Mouse (Mus musculus) erythroblast, embryonic 14.5 days (primary cell): ENCODE measurements around the gene Ccdc85b. TPM values are rescaled to one million over a fixed set of nuclear protein-coding genes. Genes with fewer than 3 reads are reported as not detected.

Experiments used
- H3K27me3 ChIP-seq: 2 replicates; pipeline ENCODE4 v1.6.1; 2012; ENCODE audit warnings: inconsistent platforms; ENCODE audit not compliant: control insufficient read depth
- H3K36me3 ChIP-seq: 2 replicates; pipeline ENCODE4 v1.6.1; 2012; ENCODE audit warnings: mild to moderate bottlenecking, inconsistent platforms; ENCODE audit not compliant: control insufficient read depth
- H3K4me1 ChIP-seq: 2 replicates; pipeline ENCODE4 v1.6.1; 2012; ENCODE audit warnings: inconsistent platforms; ENCODE audit not compliant: control insufficient read depth
- H3K4me3 ChIP-seq: replicated peaks from 2 replicates; pipeline ENCODE3; 2012; ENCODE audit warnings: moderate library complexity, mild to moderate bottlenecking, inconsistent platforms
- H3K9me3 ChIP-seq: 2 replicates; pipeline ENCODE4 v1.6.1; 2012; ENCODE audit warnings: low read length, inconsistent platforms, mixed read lengths; ENCODE audit not compliant: control insufficient read depth
- GATA1 ChIP-seq: IDR thresholded peaks from 2 replicates; pipeline ENCODE4 v1.6.1; 2012; ENCODE audit warnings: low read length, inconsistent platforms, mixed read lengths
- TAL1 ChIP-seq: IDR thresholded peaks from 3 replicates; pipeline ENCODE4 v1.6.1; 2012; ENCODE audit warnings: low read length, inconsistent platforms, mixed read lengths
- polyA plus RNA-seq: library from polyadenylated mRNA; stranded (reverse); fragments of >175 nt; gene quantifications from 2 replicates; pipeline ENCODE4 v1.2.3, GENCODE M21; 2012

Ccdc85b gene
- polyA plus RNA-seq, 1 experiment, result 0.57 TPM

- H3K9me3 ChIP-seq, result peaks cover 9% of the 10 kb centered on the region
- TF ChIP-seq TAL1, result no peak
- TF ChIP-seq GATA1, result no peak
- peak within 1 kb of the TSS; percentile 61 for H3K4me3 ChIP-seq
- H3K4me1 ChIP-seq, result peaks cover 22% of the 10 kb centered on the region
- no peaks in the 10 kb centered on the region for H3K36me3 ChIP-seq
- H3K27me3 ChIP-seq, result peaks cover 72% of the 10 kb centered on the region
Observed at GRCm38 (mm10) chr19:5447515-5448353, 10.0 kb downstream of the Ccdc85b start, which contains the start of gene Fosl1. Gene Fosl1 (plus strand): TSS chr19:5447547.

DNA sequence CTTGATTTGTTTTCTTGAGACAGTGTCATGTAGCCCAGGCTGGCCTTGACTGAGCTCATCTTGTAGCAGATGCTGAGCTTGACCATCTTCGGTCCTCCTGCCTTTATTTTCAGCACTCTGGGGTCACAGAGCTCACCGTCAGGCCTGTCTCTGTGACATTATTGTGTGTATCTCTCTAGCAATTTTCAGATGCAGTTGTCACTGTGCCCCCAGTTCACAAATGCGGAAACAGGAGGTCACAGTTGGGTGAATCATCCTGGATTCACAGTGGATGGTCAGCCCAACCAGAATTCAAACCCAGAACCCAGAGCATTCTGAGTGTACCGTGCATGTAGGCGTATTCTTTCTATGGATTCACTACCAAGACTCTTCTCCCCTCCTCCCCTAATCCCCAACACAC lies 11.9 kb downstream of the Ccdc85b start:
- peaks cover 71% of the 10 kb centered on the region for H3K27me3 ChIP-seq
- TF ChIP-seq GATA1 (no peak), TAL1 (no peak)
- H3K4me1 ChIP-seq, result peaks cover 22% of the 10 kb centered on the region
- H3K9me3 ChIP-seq, result peaks cover 11% of the 10 kb centered on the region
- no peak overlapping the region for H3K4me3 ChIP-seq
- no peaks in the 10 kb centered on the region for H3K36me3 ChIP-seq

- TF ChIP-seq GATA1, result no peak
- TF ChIP-seq TAL1, result no peak
- peaks cover 22% of the 10 kb centered on the region for H3K4me1 ChIP-seq
- no peak overlapping the region for H3K4me3 ChIP-seq
- H3K27me3 ChIP-seq, result peaks cover 66% of the 10 kb centered on the region
- no peaks in the 10 kb centered on the region for H3K36me3 ChIP-seq
- H3K9me3 ChIP-seq, result peaks cover 17% of the 10 kb centered on the region
Observed at GRCm38 (mm10) chr19:5444954-5445353, 12.7 kb downstream of the Ccdc85b start.

DNA sequence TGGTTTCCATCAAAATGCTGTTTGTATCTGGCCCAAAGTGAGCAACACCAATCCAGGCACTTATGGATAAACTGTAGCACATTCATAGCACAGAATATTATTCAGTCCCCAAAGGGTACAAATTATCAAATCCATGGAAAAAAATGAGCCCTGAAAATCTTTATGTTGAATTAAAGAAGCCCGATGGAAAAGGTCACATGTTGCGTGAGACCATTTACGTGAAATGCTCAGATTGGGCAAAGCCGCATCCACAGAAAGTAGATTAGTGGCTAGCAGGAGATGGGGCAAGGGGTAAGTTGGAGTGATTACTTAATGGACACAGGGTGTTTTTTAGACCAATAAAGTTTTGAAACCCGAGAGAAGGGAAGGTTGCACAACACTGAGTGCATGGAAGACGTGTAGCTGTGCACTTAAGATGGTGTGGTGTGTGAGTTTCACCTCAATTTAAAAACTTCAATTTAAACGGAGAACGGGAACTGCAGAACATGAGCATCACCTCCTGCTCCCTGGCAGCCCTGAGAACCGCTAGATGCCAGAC lies 13.3 kb downstream of the Ccdc85b start:
- H3K27me3 ChIP-seq, result peaks cover 61% of the 10 kb centered on the region
- no peak overlapping the region for H3K4me3 ChIP-seq
- TF ChIP-seq TAL1 (no peak), GATA1 (no peak)
- H3K4me1 ChIP-seq, result peaks cover 22% of the 10 kb centered on the region
- H3K36me3 ChIP-seq, result no peaks in the 10 kb centered on the region
- H3K9me3 ChIP-seq, result peaks cover 17% of the 10 kb centered on the region

DNA sequence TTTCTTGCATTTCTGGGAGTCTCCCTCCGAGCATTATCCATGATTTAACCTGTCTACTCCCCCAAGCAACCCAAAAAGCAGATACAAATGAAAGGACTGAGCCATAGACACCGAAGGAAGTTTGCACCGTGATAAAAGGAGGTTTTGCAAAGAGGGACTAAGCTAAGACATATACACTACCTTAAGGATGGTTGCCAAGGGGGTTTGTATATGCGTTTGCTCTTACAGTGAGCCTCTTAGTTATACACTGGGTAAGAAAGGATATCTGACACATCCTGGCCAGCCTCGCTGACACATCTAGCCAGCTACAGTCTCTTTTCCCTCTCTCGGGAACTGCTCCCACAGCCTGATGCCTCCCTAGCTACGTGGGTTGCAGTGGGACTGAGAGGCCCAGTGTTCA lies 23.7 kb downstream of the Ccdc85b start:
- TF ChIP-seq TAL1 (no peak), GATA1 (no peak)
- Histone ChIP-seq H3K9me3 (no peaks in the 10 kb centered on the region), H3K27me3 (peaks cover 16% of the 10 kb centered on the region), H3K4me1 (peaks cover 11% of the 10 kb centered on the region), H3K4me3 (no peak overlapping the region), H3K36me3 (no peaks in the 10 kb centered on the region)

- Histone ChIP-seq H3K4me3 (peak overlapping the region; percentile 45), H3K36me3 (no peaks in the 10 kb centered on the region), H3K9me3 (no peaks in the 10 kb centered on the region), H3K4me1 (peaks cover 11% of the 10 kb centered on the region), H3K27me3 (peaks cover 16% of the 10 kb centered on the region)
- TF ChIP-seq GATA1 (no peak), TAL1 (no peak)
Observed at GRCm38 (mm10) chr19:5432992-5433852, 24.5 kb downstream of the Ccdc85b start.

DNA sequence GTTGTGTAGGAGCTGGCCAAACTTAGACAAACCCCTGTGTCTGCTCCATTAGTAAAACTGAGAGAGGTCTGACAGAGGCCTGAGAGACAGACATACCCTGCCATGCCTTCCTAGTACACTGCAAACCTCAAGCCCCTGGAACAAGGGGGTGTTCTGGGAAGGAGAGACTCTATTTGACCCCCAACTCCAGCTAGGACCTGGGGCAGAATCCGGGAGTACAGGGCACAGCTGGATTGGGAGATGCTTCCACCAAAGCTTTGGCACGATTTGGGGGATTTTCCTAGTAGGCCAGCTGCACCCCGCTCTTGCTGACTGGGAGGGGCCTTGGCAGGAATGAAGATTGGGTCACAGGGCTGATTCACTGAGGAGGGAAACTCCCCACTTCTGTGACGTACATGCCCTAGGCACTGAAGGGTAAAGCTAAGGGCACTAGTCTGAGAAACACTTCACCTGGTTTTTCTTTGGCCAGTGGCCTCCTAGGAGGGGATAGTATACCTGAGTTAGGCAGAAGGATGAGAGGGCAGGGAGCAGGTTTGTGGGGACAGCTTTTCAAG lies 25.7 kb downstream of the Ccdc85b start:
- Histone ChIP-seq H3K27me3 (peaks cover 13% of the 10 kb centered on the region), H3K4me1 (peaks cover 12% of the 10 kb centered on the region), H3K36me3 (peaks cover 5% of the 10 kb centered on the region), H3K4me3 (no peak overlapping the region), H3K9me3 (no peaks in the 10 kb centered on the region)
- no peak for TF ChIP-seq TAL1

DNA sequence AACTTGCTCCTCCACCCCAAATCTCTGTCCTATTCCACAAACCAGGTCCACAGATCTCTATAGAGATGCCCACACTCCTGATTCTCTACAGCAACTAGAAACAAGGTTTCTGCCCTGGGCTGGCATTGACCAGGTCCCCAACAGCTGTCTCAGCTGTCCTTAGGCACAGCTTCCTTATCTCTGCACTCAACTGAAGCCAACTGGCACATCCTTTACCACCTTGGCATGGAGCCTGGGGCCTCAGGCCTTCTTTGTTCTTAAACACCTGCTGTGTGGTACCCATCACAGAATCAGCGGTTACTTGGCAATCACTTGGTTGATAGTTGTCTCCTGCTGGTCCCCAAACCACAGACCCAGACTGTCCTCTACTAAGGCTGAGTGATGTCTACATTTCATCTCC lies 27.3 kb downstream of the Ccdc85b start:
- Histone ChIP-seq H3K4me3 (no peak overlapping the region), H3K4me1 (peaks cover 28% of the 10 kb centered on the region), H3K9me3 (no peaks in the 10 kb centered on the region), H3K36me3 (peaks cover 17% of the 10 kb centered on the region), H3K27me3 (peaks cover 10% of the 10 kb centered on the region)
- no peak for TF ChIP-seq GATA1
- no peak for TF ChIP-seq TAL1

GRCm38 (mm10) chr19:5429806-5430205 lies 27.9 kb downstream of the Ccdc85b start:
- TF ChIP-seq GATA1, result no peak
- no peak for TF ChIP-seq TAL1
- Histone ChIP-seq H3K27me3 (peaks cover 7% of the 10 kb centered on the region), H3K4me1 (peaks cover 30% of the 10 kb centered on the region), H3K9me3 (no peaks in the 10 kb centered on the region), H3K36me3 (peaks cover 17% of the 10 kb centered on the region), H3K4me3 (no peak overlapping the region)
